Mouse (Mus musculus) left cerebral cortex, adult 9 months (tissue): ENCODE measurements around the gene H13.

Experiments used
- DNase-seq, 2 experiments: peaks; one replicate each; pipeline ENCODE4 v3.0.0; 2022; ENCODE audit warnings: low spot score in 2 of 2

Gene H13

GRCm38 (mm10) chr2:152669256-152669638 is at the start of gene H13:
TSS of gene H13 (plus strand) at chr2:152669461.
- DNase-seq: peak; percentile 80 to 90

- peak in 1 of 2 experiments; percentile 19 for DNase-seq
These were observed 48.7 kb upstream of the H13 start for GRCm38 (mm10) chr2:152620367-152621134.

GRCm38 (mm10) chr2:152622151-152622550 is 47.1 kb upstream of the H13 start:
- DNase-seq: no peak

GRCm38 (mm10) chr2:152622953-152623352 is 46.3 kb upstream of the H13 start, which contains the start of gene Defb25:
TSS of gene Defb25 (minus strand) at chr2:152623053.
- DNase-seq: no peak

- DNase-seq: no peak
These were observed 44.7 kb upstream of the H13 start for GRCm38 (mm10) chr2:152624566-152624965.

GRCm38 (mm10) chr2:152625256-152625655 is 44.0 kb upstream of the H13 start:
- DNase-seq: no peak

- DNase-seq: no peak
These were observed 42.3 kb upstream of the H13 start, which contains the start of gene Rem1 for GRCm38 (mm10) chr2:152626774-152627591. TSS of gene Rem1 (plus strand) at chr2:152626951.

- no peak for DNase-seq
These were observed 41.2 kb upstream of the H13 start for GRCm38 (mm10) chr2:152628066-152628465.

GRCm38 (mm10) chr2:152629239-152629638 is 40.0 kb upstream of the H13 start:
- no peak for DNase-seq

GRCm38 (mm10) chr2:152629904-152630303 is 39.4 kb upstream of the H13 start:
- no peak for DNase-seq

GRCm38 (mm10) chr2:152633334-152633733 is 35.9 kb upstream of the H13 start:
- DNase-seq: no peak

- DNase-seq: no peak
These were observed 35.0 kb upstream of the H13 start for GRCm38 (mm10) chr2:152634311-152634710.

GRCm38 (mm10) chr2:152636246-152637005 is 32.8 kb upstream of the H13 start:
- DNase-seq: no peak

- no peak for DNase-seq
These were observed 32.3 kb upstream of the H13 start for GRCm38 (mm10) chr2:152637006-152637322.

GRCm38 (mm10) chr2:152637381-152637780 is 31.9 kb upstream of the H13 start:
- DNase-seq: no peak

GRCm38 (mm10) chr2:152638865-152639264 is 30.4 kb upstream of the H13 start:
- DNase-seq: no peak

- DNase-seq: no peak
These were observed 29.7 kb upstream of the H13 start for GRCm38 (mm10) chr2:152639406-152640113.

- DNase-seq: no peak
These were observed 16.2 kb upstream of the H13 start for GRCm38 (mm10) chr2:152652901-152653620.

GRCm38 (mm10) chr2:152653874-152654715 is 15.2 kb upstream of the H13 start:
- peak; percentile 87 to 89 for DNase-seq

- DNase-seq: no peak
These were observed 11.9 kb upstream of the H13 start for GRCm38 (mm10) chr2:152657398-152657797.
